Mouse (Mus musculus) monocyte, adult 2 months (primary cell): ENCODE results near the gene B230118H07Rik.
A peak's percentile ranks its signal among the peaks of the same experiment; 100 is the strongest.

ENCODE experiments used
- DNase-seq, 2 experiments: peaks; one replicate each; pipeline ENCODE4 v3.0.0; 2022; ENCODE audit warnings: low spot score in 2 of 2, low read depth in 1 of 2

The B230118H07Rik gene

DNA sequence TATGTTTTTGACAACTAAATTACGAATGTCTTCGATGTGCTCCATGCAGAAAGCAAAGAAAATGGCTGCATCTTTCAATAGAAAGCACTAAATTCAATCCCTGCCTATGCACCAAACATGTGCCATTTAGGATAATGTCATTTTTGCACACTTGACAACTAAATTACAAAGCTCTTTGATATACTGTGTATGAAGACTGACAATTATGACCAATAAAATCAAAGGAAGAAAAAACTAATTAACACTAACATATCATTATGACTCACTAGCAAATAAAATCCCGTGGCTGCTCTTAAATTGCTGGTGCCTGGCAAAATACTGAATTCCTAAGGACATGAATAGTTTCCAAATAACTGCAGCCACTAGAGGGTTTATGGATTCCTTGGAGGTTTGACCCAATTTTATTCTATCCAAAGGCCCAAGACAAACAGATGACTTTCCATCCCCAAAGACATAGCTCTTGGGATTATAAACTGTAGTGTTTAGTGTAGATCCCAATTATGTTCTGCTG lies 9.4 kb downstream of the B230118H07Rik start:
- no peak for DNase-seq

DNA sequence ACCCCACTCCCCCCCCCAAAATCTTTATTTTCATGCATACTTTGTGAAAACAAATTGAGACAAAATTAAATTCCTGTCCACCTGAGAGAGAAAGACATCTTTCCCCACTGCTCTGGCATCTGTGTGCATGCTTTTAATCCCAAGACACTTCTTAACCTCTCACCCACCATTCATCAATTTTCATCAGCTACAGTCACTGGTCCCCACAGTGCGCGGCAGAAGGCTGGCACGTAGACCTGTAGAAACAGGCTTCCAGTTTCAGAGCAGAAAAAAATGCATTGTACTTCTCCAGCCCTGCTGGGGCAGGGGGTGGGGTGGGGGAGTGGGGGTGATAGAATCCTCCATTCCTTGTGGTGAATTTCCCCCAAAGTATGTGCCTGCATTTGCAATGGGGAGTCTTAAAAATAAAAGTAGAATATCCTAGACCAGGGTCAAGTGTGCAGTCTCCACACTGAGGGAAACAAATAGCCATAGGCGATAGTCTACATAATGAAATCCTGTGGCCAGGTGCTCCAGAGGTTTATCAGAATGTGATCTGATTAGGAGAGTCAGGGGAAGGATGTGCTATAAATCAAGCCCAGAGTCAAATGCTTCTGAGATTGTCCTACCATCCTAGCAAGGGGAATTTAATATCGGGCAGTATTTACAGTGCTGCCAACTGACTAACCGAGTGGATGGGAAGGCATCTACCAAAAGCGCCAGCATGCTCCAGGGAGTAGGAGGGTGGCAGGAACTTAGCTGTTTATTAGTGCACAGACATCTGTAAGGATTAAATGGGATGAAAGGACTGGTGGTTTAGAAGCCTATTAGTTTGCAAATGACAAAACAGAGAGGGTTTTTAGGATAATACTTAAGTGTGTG lies 10.1 kb downstream of the B230118H07Rik start:
- DNase-seq: no peak

DNA sequence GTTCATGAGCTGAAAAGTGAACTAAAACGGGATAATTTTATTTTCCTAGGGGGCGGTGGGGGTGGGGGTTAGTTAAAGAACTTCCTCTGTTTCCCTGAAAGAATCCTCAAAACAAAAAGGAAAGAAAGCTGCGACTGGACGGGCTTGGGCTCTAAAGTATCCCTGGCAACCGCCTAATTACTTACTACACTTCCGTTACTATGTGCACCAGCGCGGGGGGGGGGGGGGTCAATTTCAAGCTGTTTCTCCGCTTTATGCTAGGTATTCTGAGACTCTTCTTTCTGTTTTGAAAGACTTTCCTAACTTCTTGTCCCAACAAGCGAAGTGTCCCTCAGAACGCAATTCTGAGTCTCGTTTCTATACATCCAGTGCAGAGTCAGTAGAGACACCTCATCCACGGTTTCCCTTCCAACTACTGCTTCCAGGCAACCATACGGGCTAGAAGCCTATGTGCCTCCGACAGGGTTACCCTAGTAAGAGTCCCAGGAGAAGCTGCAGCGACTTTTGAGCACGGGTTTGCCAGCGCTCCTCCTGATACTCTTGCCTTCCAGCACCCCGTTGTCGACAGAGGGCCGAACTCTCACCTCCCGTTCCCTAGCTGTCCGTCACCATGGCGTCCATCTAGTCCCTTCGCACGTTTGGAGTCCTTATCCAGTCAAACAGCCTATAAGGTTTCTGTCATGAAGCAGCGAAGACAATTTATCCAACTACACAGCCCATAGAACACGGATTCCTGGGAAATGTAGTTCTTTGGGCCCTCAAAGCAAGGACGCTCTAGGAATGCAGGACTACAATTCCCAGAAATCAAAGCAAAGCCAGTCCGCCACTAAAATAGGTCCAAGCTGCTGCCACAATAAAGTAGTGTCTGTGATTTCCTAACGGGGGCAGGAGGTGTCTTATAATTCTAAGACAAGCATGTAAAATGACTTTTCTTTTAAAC lies 20.8 kb downstream of the B230118H07Rik start:
- peak; percentile 63 to 70 for DNase-seq

DNA sequence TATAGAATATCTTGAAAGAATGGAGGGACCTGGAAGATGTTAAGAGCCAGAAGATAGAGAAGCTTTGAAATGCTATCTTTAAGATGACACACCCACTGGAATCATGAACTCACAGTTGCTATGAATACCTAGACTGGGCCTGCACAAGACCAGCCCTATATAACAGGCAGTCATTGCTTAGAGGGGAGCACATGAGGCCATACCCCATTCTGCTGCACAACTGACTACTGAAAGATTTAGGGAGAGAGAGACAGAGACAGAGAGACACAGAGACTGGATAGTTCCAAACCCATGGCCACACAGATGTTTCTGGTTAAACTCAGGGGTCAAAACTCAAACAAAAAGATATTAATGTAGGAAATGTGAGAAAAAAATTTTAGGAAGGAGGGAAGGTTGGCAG lies 22.1 kb downstream of the B230118H07Rik start:
- no peak for DNase-seq

DNA sequence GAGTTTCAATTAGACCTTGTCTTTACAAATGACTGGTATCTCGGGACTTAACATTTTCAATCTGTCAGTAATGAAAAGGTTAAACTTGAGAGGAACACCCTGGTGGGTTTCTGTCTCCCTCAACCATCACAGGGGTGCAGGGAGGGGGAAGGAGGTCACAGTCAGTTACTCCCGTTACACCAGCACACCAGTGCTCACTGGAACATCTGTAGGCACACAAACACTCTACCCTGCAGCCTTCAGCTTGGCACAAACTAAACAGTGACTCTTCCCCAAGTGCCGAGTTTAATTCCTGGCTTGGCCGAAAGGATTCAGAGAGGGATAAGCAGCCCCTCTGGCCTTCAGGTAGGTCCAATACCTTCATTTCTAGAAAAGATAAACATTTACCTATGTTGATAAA lies 24.8 kb downstream of the B230118H07Rik start, which contains the start of gene Rag2:
Gene Rag2, plus strand, starts transcription at position 193 of the 400 bp plus-strand sequence.
- no peak for DNase-seq

DNA sequence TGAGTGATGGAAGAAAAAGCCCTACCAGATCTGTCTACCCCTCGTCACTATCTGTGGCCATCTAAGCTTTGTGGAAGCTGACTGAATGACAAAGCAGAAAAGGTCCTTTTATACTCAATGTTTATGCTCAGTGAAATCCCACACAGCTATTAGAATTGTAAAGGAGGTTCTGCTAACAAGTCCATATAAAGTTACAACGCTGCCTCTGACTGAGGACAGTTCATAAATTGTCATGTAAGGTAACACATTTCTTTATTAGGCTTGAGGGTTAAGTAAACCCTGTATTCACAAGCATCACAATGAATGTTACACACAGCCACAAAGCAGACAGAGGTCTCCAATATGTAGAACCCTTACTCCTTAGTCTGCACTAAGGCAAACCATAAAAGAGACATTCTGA lies 25.3 kb downstream of the B230118H07Rik start:
- no peak for DNase-seq

DNA sequence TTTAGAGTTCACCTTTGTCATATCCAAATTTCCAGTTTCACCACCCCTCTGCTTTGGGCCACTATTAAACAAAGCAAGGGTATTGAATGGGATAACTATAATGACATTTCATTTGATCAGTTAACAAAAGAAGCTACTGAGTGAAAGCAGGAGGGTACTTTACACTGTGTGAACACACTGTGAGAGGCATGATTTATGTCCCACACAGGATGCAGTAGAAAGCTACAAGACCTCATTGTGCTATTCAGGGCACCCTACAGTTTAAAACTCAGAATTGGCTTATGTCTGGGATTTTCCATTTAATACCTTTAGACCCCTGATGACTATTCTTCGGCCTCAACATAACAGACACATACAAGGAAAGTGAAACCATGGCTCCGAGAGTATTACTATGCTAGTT lies 26.3 kb downstream of the B230118H07Rik start:
- no peak for DNase-seq

DNA sequence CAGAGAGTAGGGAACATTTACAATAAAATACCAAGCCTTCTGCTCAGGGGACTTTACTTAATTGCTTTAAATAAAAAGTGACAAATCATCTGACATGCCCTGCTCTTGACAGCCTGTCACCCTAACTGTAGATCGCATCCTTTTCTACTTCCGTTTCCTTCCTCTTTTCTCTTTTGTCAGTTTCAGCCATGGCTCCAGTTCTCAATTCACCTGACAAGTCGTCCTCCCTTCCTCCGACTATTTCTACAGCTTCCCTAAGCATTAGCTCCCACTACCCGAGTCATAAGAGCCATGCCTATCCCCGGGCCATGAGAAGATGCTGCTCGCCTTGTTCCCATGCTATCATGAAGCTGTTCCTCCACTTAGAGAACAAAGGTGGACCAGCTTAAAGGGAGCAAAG lies 27.7 kb downstream of the B230118H07Rik start:
- DNase-seq: no peak

DNA sequence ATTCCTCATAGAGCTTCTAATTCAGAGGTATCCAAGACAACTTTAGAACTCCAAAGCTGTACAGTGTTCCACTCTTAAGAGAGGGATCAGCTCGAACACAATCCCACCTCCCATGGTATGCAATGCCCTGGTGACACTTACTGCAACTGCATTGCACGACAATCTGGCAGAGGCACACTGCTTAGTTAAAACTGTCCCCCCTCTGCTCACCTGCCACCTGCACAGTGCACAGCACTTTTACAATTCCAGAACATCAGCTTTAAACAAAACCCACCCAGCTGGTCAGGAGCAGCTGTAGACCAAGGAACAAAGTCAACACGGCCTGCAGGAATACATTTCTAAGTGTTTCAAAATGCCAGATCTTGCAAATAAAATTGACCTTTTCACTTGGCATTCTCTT lies 28.4 kb downstream of the B230118H07Rik start:
- no peak for DNase-seq

DNA sequence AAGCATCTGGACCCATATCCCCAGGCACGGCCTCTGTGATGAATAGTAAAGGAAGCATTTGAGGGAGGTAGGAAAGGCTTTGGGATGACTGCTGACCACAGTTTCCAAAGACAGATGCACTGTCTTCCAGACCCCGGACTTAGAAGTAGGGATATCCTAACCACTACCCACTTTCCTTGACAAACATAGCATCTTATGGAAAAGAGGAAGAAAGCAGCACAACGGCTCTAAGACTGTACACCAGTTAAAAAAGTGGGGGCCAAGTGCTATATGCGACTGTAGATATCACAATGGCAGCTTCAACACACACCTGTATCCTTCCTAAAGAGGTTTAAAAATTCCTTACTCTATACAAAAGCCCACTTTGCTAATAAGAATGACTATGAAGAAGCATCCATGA lies 31.0 kb downstream of the B230118H07Rik start:
- no peak for DNase-seq

DNA sequence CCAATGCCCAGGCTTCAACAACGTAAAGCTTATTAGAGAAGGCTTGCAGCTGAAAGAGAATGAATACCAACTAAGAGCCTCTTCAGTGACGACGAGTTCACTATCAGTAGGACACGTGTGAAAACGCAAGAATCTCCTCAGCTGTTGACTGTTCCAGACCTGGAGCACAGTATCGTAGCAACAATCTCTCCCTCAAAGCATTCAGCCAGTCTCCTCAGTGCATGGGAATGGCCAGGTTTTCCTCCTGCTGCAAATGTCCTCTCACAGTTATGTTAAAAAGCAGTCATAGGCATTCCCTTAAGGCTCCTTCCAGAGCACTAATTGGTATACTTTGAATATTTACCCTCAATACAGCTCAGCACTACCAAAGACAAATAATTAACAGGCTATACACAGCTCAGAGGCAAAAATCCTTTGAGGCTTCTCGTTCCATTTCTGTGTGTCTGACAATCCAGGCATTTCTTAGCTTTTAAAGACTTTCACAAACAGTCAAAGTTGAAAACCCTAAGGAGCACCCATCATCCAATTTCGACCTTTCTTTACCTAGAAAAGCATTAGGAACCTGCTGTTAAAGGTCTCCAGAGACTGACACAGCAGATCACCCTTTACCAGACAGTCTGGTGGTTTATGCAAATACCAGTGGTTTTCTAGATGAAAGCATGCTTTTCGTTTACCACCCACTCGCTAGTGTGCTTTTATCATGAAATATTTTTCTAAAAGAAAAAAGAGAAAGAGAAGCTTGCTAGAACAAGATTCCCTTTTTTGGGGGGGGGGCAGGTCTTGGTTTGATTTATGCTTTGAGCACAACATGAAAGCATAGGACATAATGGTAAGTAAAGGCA lies 33.6 kb downstream of the B230118H07Rik start:
- DNase-seq: no peak

DNA sequence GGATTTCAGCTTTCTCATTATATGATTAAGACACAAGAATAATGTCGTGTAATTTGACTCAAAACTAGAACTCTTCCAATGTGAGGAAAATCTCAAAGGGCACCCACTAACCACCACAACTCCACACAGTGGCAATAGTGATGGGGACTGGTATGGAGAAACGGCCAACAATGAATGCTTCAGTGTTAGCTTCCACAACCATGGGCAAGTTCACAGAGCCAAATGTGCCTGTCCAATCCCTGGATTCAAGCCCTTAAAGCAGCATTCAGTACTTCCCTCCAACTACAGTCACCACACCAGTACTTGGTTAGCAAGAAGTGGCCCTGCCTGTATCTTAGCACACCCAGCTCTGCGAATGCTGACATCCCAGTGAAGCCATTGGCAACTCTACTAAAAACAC lies 38.5 kb downstream of the B230118H07Rik start:
- no peak for DNase-seq

DNA sequence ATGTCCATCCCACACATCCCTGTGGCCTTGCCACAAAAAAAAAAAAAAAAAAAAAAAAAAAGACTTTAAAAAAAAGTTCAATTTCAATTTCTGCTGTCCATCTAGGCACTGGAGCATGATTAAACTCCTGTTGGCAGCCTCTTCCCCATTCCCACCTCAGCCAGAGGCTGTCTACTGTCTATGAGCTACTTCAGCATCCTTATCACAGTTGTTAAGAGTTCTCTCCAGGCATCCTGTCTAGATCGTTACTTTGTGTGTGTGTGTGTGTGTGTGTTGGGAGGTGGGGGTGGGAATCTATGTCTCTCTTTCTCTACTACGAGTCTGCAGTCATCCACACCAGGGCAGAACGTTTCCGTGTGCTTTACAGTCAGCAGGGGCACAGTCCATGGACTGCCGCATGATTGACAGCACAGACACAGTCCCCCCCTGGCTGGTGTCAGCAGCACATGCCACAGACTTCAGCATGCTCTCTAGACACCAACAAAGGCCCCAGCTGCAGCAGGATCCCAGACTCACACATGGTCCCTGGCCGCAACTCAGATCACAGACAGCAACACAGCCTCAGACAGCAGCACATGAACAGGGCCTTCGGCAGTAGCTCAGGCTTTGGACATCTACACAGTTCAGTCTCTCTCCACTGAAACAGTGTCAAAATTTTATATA lies 41.0 kb downstream of the B230118H07Rik start:
- DNase-seq: no peak

DNA sequence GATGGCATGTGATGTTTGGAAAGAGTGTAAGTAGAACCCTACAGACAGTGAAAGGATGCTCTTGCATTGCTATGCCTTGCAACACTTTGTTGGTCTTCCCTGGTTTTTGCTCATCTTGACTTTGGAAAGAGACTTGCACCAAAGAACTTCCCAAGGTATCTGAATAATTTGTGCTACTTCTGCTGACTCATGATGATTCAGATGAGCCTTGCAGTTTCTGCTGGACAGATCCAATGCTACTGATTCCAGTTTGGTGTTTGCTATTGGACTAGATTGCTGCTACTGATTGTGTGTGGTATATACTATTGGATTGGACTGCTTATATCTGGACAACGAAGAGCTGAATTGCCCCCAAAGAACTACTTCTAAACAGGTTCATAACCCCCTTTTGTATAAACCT lies 46.2 kb downstream of the B230118H07Rik start:
- no peak for DNase-seq

DNA sequence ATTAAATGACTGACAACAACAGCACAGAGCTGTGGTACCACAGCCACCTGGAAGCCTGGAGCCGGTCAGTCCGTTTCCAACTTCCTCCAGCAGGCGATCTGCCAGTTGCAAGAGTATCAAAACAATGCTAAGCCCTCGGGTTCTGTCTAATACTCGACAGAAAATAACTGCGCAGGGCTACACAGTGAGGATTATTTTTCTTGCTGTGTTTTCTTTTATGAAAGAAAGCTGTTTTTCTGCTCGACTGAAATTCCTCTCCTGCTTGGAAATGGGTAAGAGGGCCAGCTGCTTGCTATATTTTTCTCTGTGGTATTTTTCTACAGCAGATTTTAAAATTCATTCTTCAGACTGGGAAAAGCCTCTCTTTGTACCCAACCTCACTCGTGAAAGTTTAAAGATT lies 48.6 kb downstream of the B230118H07Rik start:
- no peak for DNase-seq

DNA sequence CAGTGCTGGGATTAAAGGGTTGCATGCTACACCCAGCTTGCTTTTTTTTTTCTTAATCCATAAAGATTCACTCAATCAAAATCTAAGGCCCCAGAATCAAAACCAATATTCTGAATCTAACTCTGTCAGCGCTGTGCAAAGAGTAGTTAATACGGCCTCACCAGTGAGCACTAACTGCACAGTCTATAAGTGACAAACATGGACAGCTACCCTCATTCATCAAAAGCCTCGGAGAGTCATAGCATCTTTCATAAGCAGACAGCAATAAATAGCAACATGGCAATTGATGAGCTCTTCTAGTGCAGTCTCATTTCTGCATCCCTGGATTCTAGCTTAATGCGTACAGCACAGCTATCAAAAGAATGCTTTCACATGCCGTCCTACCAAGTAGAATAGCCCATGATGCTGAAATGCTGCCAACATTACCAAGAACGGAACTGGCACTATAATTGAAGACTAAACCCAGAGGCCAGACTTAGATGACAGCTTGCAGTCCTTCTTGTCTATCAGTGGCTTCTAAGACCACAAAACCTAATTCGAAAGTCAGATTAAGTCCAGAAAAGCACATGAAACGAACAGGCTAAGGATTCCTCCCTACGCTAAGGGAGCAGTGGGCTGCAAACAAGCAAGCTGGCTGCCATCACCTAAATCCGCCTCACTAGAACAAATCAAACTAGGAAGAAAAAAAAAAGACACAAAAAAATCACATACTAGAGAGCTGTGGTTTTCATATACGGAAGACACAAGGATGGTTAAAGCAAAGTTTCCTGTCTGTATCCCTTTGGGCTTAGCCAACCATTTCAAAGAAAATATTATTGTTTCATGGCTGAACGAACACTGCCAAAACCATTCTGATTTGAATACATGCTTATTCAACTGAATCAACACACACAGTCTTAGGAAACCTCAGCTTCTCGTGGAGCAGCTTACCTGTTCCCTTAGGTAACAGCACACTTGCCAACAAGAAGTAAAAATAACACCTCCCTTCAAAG lies 50.8 kb downstream of the B230118H07Rik start:
- no peak for DNase-seq

DNA sequence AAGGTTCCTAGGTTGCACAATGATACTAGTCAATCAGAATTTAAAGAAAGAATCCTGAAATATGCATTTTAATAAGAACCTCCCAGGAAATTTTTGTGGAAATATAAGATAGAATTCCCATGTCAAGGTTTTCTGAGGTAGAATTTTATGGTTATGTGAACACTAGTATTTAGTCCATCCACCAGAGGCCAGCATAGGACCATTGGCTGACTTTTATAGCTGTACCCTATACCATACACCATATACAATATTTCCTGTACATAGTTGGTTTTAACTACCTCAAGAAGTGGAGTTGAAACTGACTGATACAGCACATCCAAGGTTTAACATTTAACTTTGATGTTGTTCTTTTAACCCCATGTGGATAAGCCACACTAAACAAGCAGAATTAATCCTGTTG lies 52.1 kb downstream of the B230118H07Rik start:
- no peak for DNase-seq

DNA sequence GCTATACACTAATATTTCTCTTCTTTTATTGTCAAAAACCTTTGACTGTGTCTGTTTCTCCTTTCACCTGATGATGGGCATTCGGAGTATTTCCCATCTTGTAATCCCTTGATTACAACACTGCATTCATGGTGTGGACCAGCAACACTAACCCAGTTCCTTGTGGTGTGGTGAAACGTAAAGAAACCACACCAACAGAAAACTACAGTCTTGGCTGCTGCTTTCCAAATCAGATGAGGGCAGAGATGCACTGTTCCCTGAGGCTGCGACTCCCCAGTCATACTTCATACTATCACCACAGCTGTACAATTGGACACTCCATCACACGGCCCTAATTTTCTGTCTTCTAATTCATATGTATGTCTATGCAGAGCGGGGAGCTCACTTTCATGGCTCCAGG lies 54.7 kb downstream of the B230118H07Rik start:
- no peak for DNase-seq

DNA sequence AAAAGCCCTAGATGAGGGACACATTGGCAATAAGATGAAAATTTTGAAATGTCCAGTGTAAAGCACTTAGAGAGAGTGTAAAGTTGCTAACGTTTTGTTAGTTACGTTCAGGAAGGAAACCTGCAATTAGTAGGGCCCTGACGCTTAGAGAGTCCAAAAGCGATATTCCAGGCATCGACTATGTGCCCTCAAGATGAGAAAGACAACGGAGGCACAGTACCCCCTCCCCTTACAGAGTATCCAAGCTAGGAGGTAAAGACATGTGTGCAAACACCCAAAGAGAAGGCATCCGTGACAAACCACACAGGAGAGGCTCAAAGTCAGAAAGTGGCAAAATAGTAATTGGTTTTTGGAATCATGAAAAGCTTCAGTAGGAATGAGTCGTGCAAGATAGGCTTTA lies 56.4 kb downstream of the B230118H07Rik start:
- DNase-seq: no peak
